Mouse (Mus musculus) midbrain, embryonic 11.5 days (tissue): ENCODE data around the gene Lipe. TPM values are rescaled to one million over a fixed set of nuclear protein-coding genes. Genes with fewer than 3 reads are reported as not detected.
A peak's percentile ranks its signal among the peaks of the same experiment; 100 is the strongest.

Experiments
- ATAC-seq: fragments of 200-750 bp; cut with Nextera tagmentation; 2 replicates; pipeline ENCODE4 v1.8.0; 2017; ENCODE audit warnings: moderate TSS enrichment, moderate library complexity; ENCODE audit not compliant: low FRiP score
- DNase-seq: peaks from one replicate; pipeline ENCODE4 v3.0.0; 2015; ENCODE audit warnings: low spot score; ENCODE audit errors: missing footprints
- H3K27ac ChIP-seq: fragments of 300-500 bp; sonication (generic); 2 replicates; pipeline ENCODE4 v1.5.1; 2014; ENCODE audit warnings: low read depth, low read length
- H3K27me3 ChIP-seq: fragments of 300-500 bp; sonication (generic); 2 replicates; pipeline ENCODE4 v1.6.1; 2014; ENCODE audit warnings: mild to moderate bottlenecking, low read length, moderate library complexity, mixed read lengths; ENCODE audit not compliant: control insufficient read depth, insufficient read depth
- H3K36me3 ChIP-seq: fragments of 300-500 bp; sonication (generic); 2 replicates; pipeline ENCODE4 v1.6.1; 2014; ENCODE audit warnings: mild to moderate bottlenecking, low read length, moderate library complexity, mixed read lengths; ENCODE audit not compliant: control insufficient read depth, insufficient read depth
- H3K4me1 ChIP-seq: fragments of 300-500 bp; sonication (generic); 2 replicates; pipeline ENCODE4 v1.6.1; 2014; ENCODE audit warnings: low read length; ENCODE audit not compliant: control insufficient read depth, insufficient read depth
- H3K4me2 ChIP-seq: fragments of 300-500 bp; sonication (generic); 2 replicates; pipeline ENCODE4 v1.6.1; 2014; ENCODE audit warnings: mild to moderate bottlenecking, moderate library complexity
- H3K4me3 ChIP-seq: fragments of 300-500 bp; sonication (generic); 2 replicates; pipeline ENCODE4 v1.5.1; 2014; ENCODE audit warnings: low read depth, low read length
- H3K9ac ChIP-seq: fragments of 300-500 bp; sonication (generic); 2 replicates; pipeline ENCODE4 v1.6.1; 2014; ENCODE audit warnings: low read length
- H3K9me3 ChIP-seq: fragments of 300-500 bp; sonication (generic); 2 replicates; pipeline ENCODE4 v1.6.1; 2016; ENCODE audit warnings: low read length; ENCODE audit not compliant: control insufficient read depth
- WGBS: fragments of 180-500 bp; shearing (Covaris S2); extraction: QIAGEN DNeasy Blood & Tissue Kit; methylation state at CpG from one replicate; pipeline ENCODE4 v1.1.7; 2014; 5-methylcytosine and 5-hydroxymethylcytosine counted together
- polyA plus RNA-seq: library from polyadenylated mRNA; unstranded; fragments of >200 nt; fragmentation: Nextera tagmentation; extraction: Ambion mirVana; gene quantifications from 2 replicates; pipeline ENCODE4 v1.2.1, GENCODE M21; 2014

The Lipe gene
- polyA plus RNA-seq = 1.7 and 2.3 TPM in 2 replicates

- no peak within 1 kb of the TSS for H3K27ac ChIP-seq
- ATAC-seq = no peak
- DNase-seq = no peak
- H3K4me2 ChIP-seq = no peak within 1 kb of the TSS
- H3K36me3 ChIP-seq = no peaks in the 10 kb centered on the region
- H3K9ac ChIP-seq = no peak within 1 kb of the TSS
- no peak within 1 kb of the TSS for H3K4me3 ChIP-seq
- no peaks in the 10 kb centered on the region for H3K9me3 ChIP-seq
- WGBS = 94% methylated on average over 1 of the region's 1 CpGs
- H3K27me3 ChIP-seq = no peaks in the 10 kb centered on the region
- peaks cover 7% of the 10 kb centered on the region for H3K4me1 ChIP-seq
Measured at GRCm38 (mm10) chr7:25398610-25399009, at the start of gene Lipe. Lipe (minus strand) TSS chr7:25398710.

GRCm38 (mm10) chr7:25440816-25441153 is 42.3 kb upstream of the Lipe start:
- H3K27ac ChIP-seq = no peak overlapping the region
- peak; percentile 10 for DNase-seq
- no peaks in the 10 kb centered on the region for H3K27me3 ChIP-seq
- H3K36me3 ChIP-seq = no peaks in the 10 kb centered on the region
- no peak overlapping the region for H3K4me2 ChIP-seq
- H3K9ac ChIP-seq = no peak overlapping the region
- H3K4me3 ChIP-seq = no peak overlapping the region
- no peak for ATAC-seq
- no peaks in the 10 kb centered on the region for H3K4me1 ChIP-seq
- 84% methylated on average over 6 of the region's 6 CpGs for WGBS
- H3K9me3 ChIP-seq = no peaks in the 10 kb centered on the region

GRCm38 (mm10) chr7:25439978-25440815 is 41.7 kb upstream of the Lipe start:
- Histone ChIP-seq H3K36me3 (no peaks in the 10 kb centered on the region), H3K27me3 (no peaks in the 10 kb centered on the region), H3K9me3 (no peaks in the 10 kb centered on the region), H3K4me2 (no peak overlapping the region), H3K4me3 (no peak overlapping the region), H3K4me1 (no peaks in the 10 kb centered on the region), H3K9ac (no peak overlapping the region), H3K27ac (no peak overlapping the region)
- DNase-seq (peak; percentile 21), ATAC-seq (no peak)
- 92% methylated on average over 9 of the region's 9 CpGs for WGBS

GRCm38 (mm10) chr7:25439124-25439822 is 40.8 kb upstream of the Lipe start:
- Histone ChIP-seq H3K4me3 (no peak overlapping the region), H3K36me3 (no peaks in the 10 kb centered on the region), H3K9me3 (no peaks in the 10 kb centered on the region), H3K4me1 (no peaks in the 10 kb centered on the region), H3K4me2 (no peak overlapping the region), H3K27me3 (no peaks in the 10 kb centered on the region), H3K27ac (no peak overlapping the region), H3K9ac (no peak overlapping the region)
- DNase-seq (peak; percentile 35), ATAC-seq (no peak)
- 91% methylated on average over 8 of the region's 8 CpGs for WGBS

- Histone ChIP-seq H3K9me3 (no peaks in the 10 kb centered on the region), H3K27me3 (no peaks in the 10 kb centered on the region), H3K36me3 (no peaks in the 10 kb centered on the region), H3K4me2 (no peak overlapping the region), H3K4me1 (no peaks in the 10 kb centered on the region), H3K4me3 (no peak overlapping the region), H3K27ac (no peak overlapping the region), H3K9ac (no peak overlapping the region)
- DNase-seq (peak; percentile 26), ATAC-seq (no peak)
- WGBS = 94% methylated on average over 2 of the region's 2 CpGs
Measured at GRCm38 (mm10) chr7:25436704-25437103, 38.2 kb upstream of the Lipe start.

- no peaks in the 10 kb centered on the region for H3K36me3 ChIP-seq
- peak; percentile 49 for DNase-seq
- no peak overlapping the region for H3K4me3 ChIP-seq
- H3K4me1 ChIP-seq = no peaks in the 10 kb centered on the region
- H3K9me3 ChIP-seq = no peaks in the 10 kb centered on the region
- H3K9ac ChIP-seq = no peak overlapping the region
- H3K27me3 ChIP-seq = no peaks in the 10 kb centered on the region
- no peak overlapping the region for H3K4me2 ChIP-seq
- ATAC-seq = no peak
- WGBS = 88% methylated on average over 6 of the region's 6 CpGs
- no peak overlapping the region for H3K27ac ChIP-seq
Measured at GRCm38 (mm10) chr7:25436226-25436625, 37.7 kb upstream of the Lipe start.

GRCm38 (mm10) chr7:25435546-25435851 is 37.0 kb upstream of the Lipe start:
- Histone ChIP-seq H3K36me3 (no peaks in the 10 kb centered on the region), H3K4me1 (no peaks in the 10 kb centered on the region), H3K9ac (no peak overlapping the region), H3K27me3 (no peaks in the 10 kb centered on the region), H3K4me2 (no peak overlapping the region), H3K4me3 (no peak overlapping the region), H3K27ac (no peak overlapping the region), H3K9me3 (no peaks in the 10 kb centered on the region)
- DNase-seq = no peak
- ATAC-seq = no peak
- WGBS = 89% methylated on average over 2 of the region's 2 CpGs

- H3K27me3 ChIP-seq = no peaks in the 10 kb centered on the region
- no peak overlapping the region for H3K9ac ChIP-seq
- ATAC-seq = no peak
- 92% methylated on average over 10 of the region's 10 CpGs for WGBS
- no peaks in the 10 kb centered on the region for H3K36me3 ChIP-seq
- no peaks in the 10 kb centered on the region for H3K9me3 ChIP-seq
- no peaks in the 10 kb centered on the region for H3K4me1 ChIP-seq
- no peak overlapping the region for H3K4me3 ChIP-seq
- peak; percentile 44 for DNase-seq
- H3K27ac ChIP-seq = no peak overlapping the region
- no peak overlapping the region for H3K4me2 ChIP-seq
Measured at GRCm38 (mm10) chr7:25434654-25435545, 36.4 kb upstream of the Lipe start.
